ENCODE assay signal across 7 mouse cellular contexts in genomic region chr7:71378812-71379760, GRCm38 (mm10). TPM values are rescaled to one million over a fixed set of nuclear protein-coding genes. Genes with fewer than 3 reads are reported as not detected.
A peak's percentile ranks its signal among the peaks of the same experiment; 100 is the strongest.
DNase-seq lines count a peak whose midpoint lies in the region; ATAC-seq and TF ChIP-seq lines count a peak whose summit lies in the region.

No protein-coding gene starts in this region.

- H3K27me3 ChIP-seq in lung, embryonic 15.5 days: no peaks in the 10 kb centered on the region
- no peaks in the 10 kb centered on the region for H3K27me3 ChIP-seq in stomach, postnatal 0 days (ENCODE audit: control insufficient read depth, insufficient read depth, low read length)

- peak; percentile 81 for TF ChIP-seq CTCF in stomach, postnatal 0 days (IDR thresholded peaks at IDR 0.05; ENCODE audit: low read depth)

- peaks cover 50% of the 10 kb centered on the region for H3K4me1 ChIP-seq in lung, embryonic 15.5 days
- no peaks in the 10 kb centered on the region; the same call in 1 of the 2 replicates for H3K4me1 ChIP-seq in stomach, postnatal 0 days (replicated peaks; ENCODE audit: control insufficient read depth, insufficient read depth)

- peak; percentile 33; the same call in 1 of the 2 replicates for ATAC-seq in lung, embryonic 15.5 days (ENCODE audit: borderline replicate concordance, extremely low read depth, low FRiP score, low TSS enrichment)
- no peak; the same call in 1 of the 2 replicates for ATAC-seq in stomach, postnatal 0 days (ENCODE audit: low FRiP score, low TSS enrichment)

- H3K36me3 ChIP-seq in lung, embryonic 15.5 days: no peaks in the 10 kb centered on the region
- no peaks in the 10 kb centered on the region for H3K36me3 ChIP-seq in stomach, postnatal 0 days (ENCODE audit: control insufficient read depth, insufficient read depth, low read length)

- TF ChIP-seq EP300 in stomach, postnatal 0 days (optimal IDR thresholded peaks at IDR 0.05): no peak

- no peaks in the 10 kb centered on the region for H3K9me3 ChIP-seq in lung, embryonic 15.5 days
- no peaks in the 10 kb centered on the region for H3K9me3 ChIP-seq in stomach, postnatal 0 days (ENCODE audit: control insufficient read depth, low read length)

- no peak overlapping the region for H3K4me3 ChIP-seq in lung, embryonic 15.5 days
- no peak overlapping the region for H3K4me3 ChIP-seq in stomach, postnatal 0 days (ENCODE audit: low read depth, low read length)

- H3K27ac ChIP-seq in lung, embryonic 15.5 days: peak overlapping the region; percentile 92
- no peak overlapping the region for H3K27ac ChIP-seq in stomach, postnatal 0 days (replicated peaks)

- 34% methylated on average over 18 of the region's 18 CpGs for WGBS in lung, embryonic 15.5 days
- 65% methylated on average over 18 of the region's 18 CpGs for whole genome bisulfite sequencing in stomach, postnatal 0 days

- peak; percentile 1 for DNase-seq in spleen, adult 12 weeks (ENCODE audit: low spot score)
- no peak for DNase-seq in spleen, postnatal 10 days (ENCODE audit: low spot score in 2 of 2)
- DNase-seq in cerebellum, adult 8-10 months: peak; percentile 27
- peak; percentile 23 to 37 for DNase-seq in gastrocnemius, postnatal 4 days (ENCODE audit: low spot score in 2 of 2)
- peak; percentile 73 for DNase-seq in kidney, postnatal 10 days
- no peak for DNase-seq in stomach, postnatal 0 days (ENCODE audit: low spot score)

- H3K4me2 ChIP-seq in lung, embryonic 15.5 days: no peak overlapping the region
- no peak overlapping the region for H3K4me2 ChIP-seq in stomach, postnatal 0 days (replicated peaks; ENCODE audit: low read depth)

- no peak overlapping the region for H3K9ac ChIP-seq in lung, embryonic 15.5 days
- H3K9ac ChIP-seq in stomach, postnatal 0 days (ENCODE audit: low read length): no peak overlapping the region

RNA-seq across cellular contexts. Expression of gene Gm10295, which starts 27.8 kb away (rescaled TPM):
- not detected for total RNA-seq in gastrocnemius, postnatal 4 days (2021)
- not detected in 2 replicates for polyA plus RNA-seq in lung, embryonic 15.5 days (2015; fragmentation: Nextera tagmentation; extraction: Ambion mirVana)
- 0.07 TPM in 1 of 2 replicates, not detected in the other for polyA plus RNA-seq in stomach, postnatal 0 days (2015; fragmentation: Nextera tagmentation; extraction: Ambion mirVana)

Comparison
In these comparisons a context has a peak if more than half of its experiments do, and no peak if none do; other contexts are left out.
1. DNase-seq: peak in spleen, adult 12 weeks (single experiment), cerebellum, adult 8-10 months (single experiment), gastrocnemius, postnatal 4 days (2 of 2) and kidney, postnatal 10 days (single experiment); none in spleen, postnatal 10 days (0 of 2) and stomach, postnatal 0 days (single experiment).